Mouse (Mus musculus) c-Kit-negative CD71-positive TER-119-positive erythroid progenitor cells, embryonic 14.5 days (primary cell): ENCODE results near the gene 3110082I17Rik.
A peak's percentile ranks its signal among the peaks of the same experiment; 100 is the strongest.

Experiments used
- DNase-seq: peaks from one replicate; pipeline ENCODE4 v3.0.0-alpha.2; 2013; ENCODE audit warnings: low read depth, low spot score

3110082I17Rik gene

DNA sequence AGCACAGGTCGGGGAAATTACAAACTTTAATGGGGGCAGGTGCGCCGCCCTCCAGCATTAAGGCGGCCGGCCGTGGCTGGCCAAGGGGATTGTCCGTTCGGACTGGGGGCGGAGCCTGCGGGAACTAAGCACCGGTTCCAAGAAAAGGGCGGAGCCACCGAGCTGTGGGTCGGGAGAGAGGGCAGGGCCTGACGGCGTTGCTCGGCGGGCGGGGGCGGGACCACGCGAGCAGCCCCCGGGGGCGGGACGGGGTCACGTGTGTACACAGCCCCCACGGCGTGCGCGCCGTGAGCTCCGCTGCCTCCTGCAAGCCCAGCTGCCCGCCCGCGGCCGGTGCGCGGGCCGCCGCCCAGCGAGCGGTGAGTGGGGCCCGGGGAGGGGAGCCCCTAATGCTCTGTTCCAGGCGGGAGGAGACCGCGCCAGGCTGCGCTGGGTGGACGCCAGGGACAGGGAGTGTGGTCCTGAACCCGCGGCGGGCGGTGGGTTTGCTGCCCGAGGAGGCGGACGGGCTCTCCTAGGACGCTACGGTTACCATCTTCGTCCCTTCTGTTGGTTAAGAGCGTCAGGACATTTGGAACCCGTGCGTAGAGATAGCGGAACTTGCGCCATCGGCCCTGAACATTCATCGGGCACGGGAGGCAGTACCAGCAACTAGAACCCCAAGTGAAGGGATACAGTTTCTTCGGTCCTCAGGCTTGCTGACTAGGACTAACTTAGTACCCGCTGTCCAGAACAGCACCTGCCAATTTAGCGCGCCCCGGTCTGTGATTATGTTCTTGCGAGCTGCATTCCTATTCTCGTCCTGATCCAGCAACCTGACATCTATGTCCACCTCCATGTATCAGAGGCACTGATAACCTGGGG lies 79.7 kb downstream of the 3110082I17Rik start:
- peak; percentile 94 for DNase-seq

DNA sequence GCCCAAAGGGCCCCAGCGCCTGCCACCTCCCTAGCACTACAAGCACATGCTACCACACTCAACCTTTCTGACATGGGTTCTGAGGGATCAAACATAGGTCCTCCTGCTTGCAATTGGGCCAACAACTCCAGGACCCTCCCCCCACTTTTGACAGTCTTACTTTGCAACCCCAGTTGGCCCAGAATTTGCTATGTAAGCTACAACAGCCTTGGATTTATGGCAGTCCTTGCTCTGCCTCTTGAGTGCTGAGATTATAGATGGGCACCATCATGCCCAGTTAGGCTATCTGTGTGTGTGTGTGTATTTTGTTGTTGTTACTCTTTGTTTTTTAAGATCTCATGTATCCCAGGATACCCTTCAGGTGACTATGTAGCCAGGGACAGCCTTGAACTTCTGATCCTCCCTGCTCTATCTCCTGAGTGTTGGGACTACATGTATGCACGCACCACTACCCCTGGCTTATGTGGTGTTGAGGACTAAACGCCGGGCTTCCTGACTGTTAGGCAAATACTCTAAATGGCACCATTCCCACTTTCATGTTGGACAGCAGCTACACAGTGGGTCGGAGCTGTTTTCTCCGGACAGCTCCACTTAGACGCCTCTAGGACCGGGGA lies 80.4 kb downstream of the 3110082I17Rik start:
- DNase-seq, result no peak

GRCm38 (mm10) chr5:139378986-139379629 lies 81.2 kb downstream of the 3110082I17Rik start:
- DNase-seq, result no peak

GRCm38 (mm10) chr5:139378271-139378556 lies 82.1 kb downstream of the 3110082I17Rik start:
- DNase-seq, result no peak

DNA sequence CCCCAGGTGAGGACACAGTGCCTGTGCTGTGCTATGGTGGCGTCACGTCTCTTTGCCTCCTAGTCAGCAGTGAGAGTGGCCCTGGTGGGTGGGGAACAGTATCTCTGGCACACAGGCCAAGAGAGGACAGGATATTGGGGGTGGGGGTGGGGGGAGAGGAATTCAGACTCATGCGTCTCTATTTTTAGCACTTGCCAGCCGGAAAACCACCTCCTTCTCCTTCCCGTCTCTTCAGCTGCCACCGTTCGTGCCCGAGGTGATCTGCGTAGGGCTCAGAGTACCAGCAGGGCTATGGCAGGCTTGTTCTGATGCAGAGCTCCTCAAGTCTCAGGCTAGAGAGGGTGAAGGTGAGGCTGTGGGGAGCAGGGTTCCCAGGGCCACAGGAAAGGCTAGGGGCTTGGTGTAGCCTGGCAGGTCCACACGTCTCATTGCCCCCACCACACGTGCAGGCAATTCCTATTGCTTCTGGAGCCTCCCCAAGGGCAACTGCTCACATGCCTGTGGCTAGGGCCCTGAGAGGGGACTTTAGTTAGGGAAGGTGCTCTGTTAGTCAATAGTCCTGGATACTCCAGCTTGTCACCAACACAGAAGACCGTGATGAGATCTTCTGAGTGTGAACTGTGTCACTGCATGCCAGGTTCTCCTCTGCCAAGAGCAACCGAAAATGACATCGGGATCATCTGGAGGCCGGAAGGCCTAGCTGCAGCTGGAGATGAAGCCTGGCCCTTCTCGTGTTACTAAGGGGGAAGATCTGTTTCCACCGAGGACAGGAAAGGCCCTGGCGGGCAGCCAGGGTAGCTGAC lies 82.7 kb downstream of the 3110082I17Rik start, which contains the start of gene Gpr146:
Gene Gpr146 (plus strand): TSS at position 230 of the 803 bp plus-strand sequence.
- no peak for DNase-seq

DNA sequence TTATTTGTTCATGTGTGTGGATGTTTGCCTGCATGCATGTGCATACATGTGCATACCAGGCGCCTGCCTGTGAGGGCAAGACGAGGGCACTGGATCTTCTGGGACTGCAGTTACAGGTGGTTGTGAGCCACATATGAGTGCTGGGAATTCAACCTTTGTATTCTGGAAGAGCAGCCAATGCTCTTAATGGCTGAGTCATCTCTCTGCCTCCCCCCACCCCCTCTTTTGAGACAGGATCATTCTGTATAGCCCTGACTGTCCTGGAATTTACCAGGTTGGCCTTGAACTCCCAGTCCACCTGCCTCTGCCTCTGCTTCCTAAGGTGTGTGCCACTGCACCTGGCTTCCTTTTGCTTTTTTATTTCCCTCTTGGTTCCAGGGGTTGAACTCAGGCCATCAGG lies 85.5 kb downstream of the 3110082I17Rik start:
- DNase-seq, result no peak

DNA sequence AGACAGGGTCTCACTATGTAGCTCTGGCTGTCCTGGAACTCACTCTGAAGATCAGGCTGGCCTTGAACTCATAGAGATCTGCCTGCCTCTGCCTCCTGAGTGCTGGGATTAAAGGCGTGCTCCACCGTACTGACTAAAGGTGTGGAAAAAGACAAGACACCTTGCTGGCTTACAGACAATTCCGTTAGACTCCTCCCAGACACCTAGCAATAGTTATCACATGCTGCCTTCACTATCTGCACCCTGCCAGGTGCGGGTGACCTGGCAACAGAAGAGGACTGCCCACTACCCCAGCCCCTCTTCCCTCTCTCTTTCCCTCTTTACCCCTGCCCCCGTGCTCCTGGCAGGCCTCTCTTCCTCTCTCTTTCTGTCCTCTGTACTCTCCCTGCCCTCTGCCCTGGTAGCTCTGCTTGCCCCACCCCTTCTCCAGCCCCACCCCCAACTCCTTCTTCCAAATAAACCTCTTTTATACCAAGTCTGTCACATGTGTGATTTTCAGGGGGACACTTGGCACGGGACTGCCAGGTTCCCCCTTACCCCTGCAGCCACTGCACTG lies 86.4 kb downstream of the 3110082I17Rik start:
- no peak for DNase-seq

- no peak for DNase-seq
These were observed 87.2 kb downstream of the 3110082I17Rik start for GRCm38 (mm10) chr5:139373126-139373525.

DNA sequence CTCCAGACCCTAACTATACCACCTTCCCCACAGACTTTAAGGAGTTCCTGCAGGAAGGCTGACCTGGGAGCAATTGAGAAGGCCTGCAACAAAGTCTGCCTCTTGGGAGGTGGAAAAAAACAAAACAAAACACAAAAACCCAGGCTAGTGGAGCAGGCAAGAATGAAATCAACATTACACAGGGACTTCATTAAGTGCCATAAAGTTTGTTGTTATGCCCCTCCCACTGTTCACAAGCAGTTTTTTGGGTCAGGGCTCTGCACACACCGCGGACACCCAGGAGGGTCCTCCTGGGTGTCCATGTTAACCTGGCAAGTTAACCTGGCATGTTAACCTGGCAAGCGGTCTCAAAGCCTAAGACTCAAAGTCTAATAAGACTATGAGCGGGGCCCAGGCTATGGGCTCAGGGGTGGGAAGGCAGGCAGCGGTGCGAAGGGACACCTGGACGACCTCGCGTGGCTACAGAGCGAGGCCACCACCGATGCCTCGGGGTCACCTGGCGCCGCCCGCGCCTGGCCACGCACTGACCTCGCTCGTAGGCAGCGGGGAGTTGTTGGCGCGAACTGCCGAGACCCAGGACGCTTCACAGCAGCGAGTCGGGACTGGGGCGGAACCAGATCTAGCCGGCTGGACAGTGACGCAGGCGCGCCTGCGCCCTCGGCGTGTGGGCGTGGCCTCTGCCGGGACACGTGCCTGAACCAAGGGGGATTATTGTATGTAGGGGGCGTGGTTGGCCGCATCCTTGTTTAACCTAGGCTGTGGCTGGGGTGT lies 88.5 kb downstream of the 3110082I17Rik start:
- peak; percentile 84 for DNase-seq

GRCm38 (mm10) chr5:139371118-139371517 lies 89.2 kb downstream of the 3110082I17Rik start:
- no peak for DNase-seq

- no peak for DNase-seq
These were observed 90.0 kb downstream of the 3110082I17Rik start for GRCm38 (mm10) chr5:139370336-139370735.

GRCm38 (mm10) chr5:139368638-139369320 lies 91.5 kb downstream of the 3110082I17Rik start:
- DNase-seq, result no peak

GRCm38 (mm10) chr5:139367884-139368458 lies 92.4 kb downstream of the 3110082I17Rik start:
- no peak for DNase-seq

DNA sequence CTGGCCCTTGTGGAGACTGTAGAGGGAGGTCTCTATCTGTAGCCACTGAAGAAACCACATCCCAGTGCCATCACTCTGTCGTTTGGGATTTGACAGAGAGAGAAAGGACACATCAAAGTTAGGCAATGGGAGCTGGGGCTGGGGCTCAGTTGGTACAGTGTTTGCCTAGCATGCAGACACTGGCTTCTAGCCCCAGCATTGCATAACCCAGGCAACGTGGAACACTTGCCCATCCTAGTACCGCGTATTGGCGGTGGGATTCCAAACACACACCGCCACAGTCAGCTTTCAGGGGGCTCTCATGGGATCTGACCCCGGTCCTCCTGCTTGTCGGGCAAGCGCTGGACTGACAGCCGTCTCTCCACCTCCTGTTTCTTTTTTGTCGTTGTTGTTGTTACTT lies 93.8 kb downstream of the 3110082I17Rik start:
- DNase-seq, result no peak

- no peak for DNase-seq
These were observed 94.5 kb downstream of the 3110082I17Rik start for GRCm38 (mm10) chr5:139365827-139366226.

DNA sequence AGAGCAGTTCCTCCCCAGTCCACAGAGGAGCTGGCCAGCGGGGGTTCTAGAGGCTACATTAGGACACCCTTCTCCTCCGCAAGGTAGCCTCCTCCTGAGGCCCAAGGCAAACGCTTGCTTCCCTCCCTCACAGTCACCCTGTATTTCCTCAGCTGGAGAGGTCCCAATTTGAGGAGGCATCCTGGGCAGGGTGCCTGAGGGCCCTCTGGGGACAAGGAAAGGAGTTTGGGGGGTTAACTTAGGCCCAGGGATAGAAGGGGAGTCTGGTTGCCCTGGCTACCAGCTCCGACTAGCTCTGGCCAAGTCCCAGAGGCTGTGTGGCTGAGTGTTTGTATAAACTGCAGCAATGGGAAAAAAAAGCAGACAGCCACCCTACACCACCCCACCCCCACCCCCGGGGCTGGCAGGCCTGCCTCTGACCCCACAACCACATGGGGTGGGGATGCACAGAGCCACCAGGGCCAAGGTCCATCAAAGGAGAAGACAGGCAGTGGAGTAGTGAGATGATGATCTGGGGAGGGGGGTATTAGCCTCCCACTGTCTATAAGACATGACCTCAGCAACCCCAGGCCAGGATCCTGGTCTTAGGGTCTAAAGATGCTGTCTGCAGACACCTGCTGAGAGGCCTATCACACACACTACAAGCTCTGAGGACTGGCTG lies 95.3 kb downstream of the 3110082I17Rik start:
- no peak for DNase-seq

GRCm38 (mm10) chr5:139364260-139364910 lies 95.9 kb downstream of the 3110082I17Rik start:
- DNase-seq, result peak; percentile 72

- no peak for DNase-seq
These were observed 96.5 kb downstream of the 3110082I17Rik start for GRCm38 (mm10) chr5:139363858-139364257.

DNA sequence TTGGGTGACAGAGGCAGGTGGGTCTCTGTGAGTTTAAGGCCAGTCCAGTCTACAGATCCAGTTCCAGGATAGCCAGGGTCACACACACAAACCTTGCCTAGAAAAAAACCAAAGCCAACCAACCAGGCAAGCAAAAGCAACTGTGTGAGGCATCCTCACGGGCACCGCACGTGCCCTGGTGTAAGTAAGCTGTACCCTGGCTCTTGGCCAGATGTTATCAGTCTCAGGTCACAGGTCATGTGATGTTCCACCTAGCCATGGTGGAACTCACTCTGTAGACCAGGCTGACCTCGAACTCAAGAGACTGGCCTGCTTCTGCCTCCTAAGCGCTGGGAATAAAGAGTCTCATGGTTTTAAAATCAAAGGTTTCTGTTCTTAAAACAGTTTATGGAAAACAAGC lies 101.1 kb downstream of the 3110082I17Rik start:
- DNase-seq, result no peak
